Mouse (Mus musculus): ENCODE measurements around the gene Sycp3.
"Not testable (repeated sequence)": the region's sequence is repeated elsewhere in the genome, so short reads cannot be mapped to it uniquely, and the experiment has no call there.

Sycp3 gene

GRCm38 (mm10) chr10:88501886-88502765, 42.8 kb downstream of the Sycp3 start:
- DNase-seq = no peak

GRCm38 (mm10) chr10:88502919-88503318, 43.5 kb downstream of the Sycp3 start:
- no peak for DNase-seq

DNA sequence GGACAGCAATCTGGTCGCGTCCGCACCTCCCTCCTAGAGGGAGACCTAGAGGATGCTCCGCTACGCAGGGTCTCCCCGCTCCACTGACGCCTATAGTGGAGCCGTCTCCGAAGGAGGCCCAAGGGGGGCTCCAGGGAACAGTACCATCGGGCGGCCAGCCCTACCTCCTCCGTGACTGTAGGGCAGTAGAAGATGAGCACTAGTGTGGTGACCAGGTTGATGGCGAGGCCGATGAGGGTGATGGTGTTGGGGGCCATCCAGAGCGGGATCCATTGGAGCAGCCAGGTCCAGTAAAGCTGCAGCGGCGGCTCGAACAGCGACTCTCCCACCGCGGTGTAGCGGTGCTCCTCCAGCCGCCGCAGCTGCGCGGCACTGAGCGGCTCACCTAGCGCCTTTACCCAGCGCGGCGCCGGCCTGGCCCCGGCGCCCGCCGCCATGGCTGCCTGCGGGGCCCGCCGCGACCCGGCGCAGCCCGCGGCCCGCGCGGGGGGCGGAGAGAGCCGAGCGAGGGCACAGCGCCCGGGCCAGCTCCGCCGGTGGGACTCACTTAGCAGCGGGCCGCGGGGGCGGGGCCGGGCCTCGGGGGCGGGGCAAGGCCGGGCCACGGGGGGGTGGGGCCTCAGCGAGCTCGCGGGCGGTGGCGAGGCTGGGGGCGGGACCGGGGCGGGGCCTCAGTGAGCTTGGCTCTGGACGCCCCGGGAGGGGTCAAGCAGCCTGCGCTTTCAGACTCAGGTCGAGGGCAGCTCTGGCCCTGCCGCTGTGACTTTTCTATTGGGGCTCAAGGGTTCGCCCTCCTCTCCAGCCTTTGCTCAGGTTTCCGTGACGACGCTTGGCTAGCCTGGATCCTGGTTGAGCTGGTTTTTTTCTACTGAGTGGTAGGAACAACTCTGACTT, 44.3 kb downstream of the Sycp3 start, which contains the start of gene Chpt1:
Chpt1 (minus strand) TSS at position 653 of the 894 bp plus-strand sequence.
- DNase-seq = peak; percentile 86 to 90

GRCm38 (mm10) chr10:88504481-88504880, 45.1 kb downstream of the Sycp3 start:
- no peak for DNase-seq

GRCm38 (mm10) chr10:88505256-88505655, 45.9 kb downstream of the Sycp3 start:
- no peak for DNase-seq

DNA sequence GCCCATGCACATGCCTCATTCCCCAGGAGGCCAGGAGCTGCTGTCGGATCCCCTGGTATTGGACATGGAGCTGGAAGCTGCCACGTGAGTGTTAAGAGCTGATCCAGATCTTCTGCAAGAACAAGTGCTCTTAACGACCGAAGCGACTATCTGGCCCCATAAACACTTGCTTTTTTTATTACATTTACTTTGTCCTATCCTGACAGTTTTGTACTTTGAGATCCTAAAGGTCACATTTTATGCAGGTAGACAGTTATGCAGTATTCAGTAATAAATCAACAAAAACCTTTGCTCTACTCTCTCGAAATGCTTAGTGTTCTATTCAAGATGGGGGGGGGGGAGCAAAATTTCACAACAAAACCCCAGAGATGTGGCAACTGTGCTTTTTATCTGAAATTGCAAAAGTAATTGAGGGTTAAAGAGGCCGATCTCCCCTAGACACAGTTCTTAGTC, 48.3 kb downstream of the Sycp3 start:
- no peak for DNase-seq

- DNase-seq = no peak
Observed at GRCm38 (mm10) chr10:88510503-88511271, 51.3 kb downstream of the Sycp3 start.

GRCm38 (mm10) chr10:88511355-88511754, 52.0 kb downstream of the Sycp3 start:
- DNase-seq = no peak

GRCm38 (mm10) chr10:88513574-88514135, 54.3 kb downstream of the Sycp3 start:
- DNase-seq = no peak

DNA sequence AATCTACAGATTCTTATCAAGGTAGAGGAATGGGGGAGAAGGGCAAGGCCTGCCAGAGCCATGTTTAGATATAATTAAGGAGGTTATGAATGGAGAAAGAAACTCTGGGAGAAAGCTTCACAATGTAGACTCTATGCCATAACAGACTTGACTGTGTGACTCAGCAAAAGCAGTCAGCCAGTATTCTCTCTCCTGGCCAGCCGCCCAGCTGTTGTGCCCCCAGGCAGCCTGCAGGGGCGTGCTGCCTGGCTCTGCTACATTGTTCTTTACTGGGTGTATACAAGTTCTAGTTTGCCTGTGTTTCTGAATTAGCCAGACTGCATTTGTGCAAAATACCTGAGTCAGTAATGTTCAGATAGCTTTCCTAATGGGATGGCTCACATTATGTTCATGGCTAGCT, 55.1 kb downstream of the Sycp3 start:
- peak; percentile 11 to 23 for DNase-seq

DNA sequence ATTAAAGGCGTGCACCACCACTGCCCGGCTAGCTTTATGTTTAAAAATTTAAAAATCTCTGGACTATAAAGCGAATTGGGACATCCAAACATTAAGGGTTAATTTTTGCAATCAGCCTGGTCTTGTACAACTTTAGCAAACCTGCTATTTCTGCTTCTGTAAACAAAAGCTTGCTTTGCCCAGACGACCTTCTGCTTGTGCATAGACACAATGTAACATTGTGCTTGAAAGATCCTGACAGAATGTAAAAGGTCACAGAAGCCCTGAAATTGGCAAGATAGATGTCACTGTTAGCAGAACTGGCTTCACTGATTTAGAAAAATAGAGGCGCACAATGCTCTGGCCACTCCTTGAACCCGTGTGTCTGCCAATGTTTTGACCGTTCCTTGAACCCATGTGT, 55.7 kb downstream of the Sycp3 start:
- not testable (repeated sequence) for DNase-seq

GRCm38 (mm10) chr10:88522795-88523194, 63.4 kb downstream of the Sycp3 start:
- DNase-seq = no peak

Measured in B cell, adult 2 months (primary cell).